ENCODE assay signal across 9 mouse cellular contexts in genomic region chr10:80385811-80386734, GRCm38 (mm10). TPM values are rescaled to one million over a fixed set of nuclear protein-coding genes. Genes with fewer than 3 reads are reported as not detected.
A peak's percentile ranks its signal among the peaks of the same experiment; 100 is the strongest.
DNase-seq lines count a peak whose midpoint lies in the region; ATAC-seq and TF ChIP-seq lines count a peak whose summit lies in the region.
"Had no signal": no experiment of that assay in that cellular context is flagged by ENCODE, and none has a peak within 500 bp of the region (broad histone marks: within the 10 kb centered on the region; RNA-seq: fewer than 3 reads in every experiment).

No protein-coding gene starts in this region.

- no peaks in the 10 kb centered on the region for H3K27me3 ChIP-seq in ES-Bruce4 (ENCODE audit: control insufficient read depth, insufficient read depth, low read length, poor library complexity, severe bottlenecking)
- no peaks in the 10 kb centered on the region for H3K27me3 ChIP-seq in midbrain, embryonic 13.5 days
- H3K27me3 ChIP-seq: Patski had no signal

- TF ChIP-seq POLR2A in ES-Bruce4 (IDR thresholded peaks at IDR 0.05; ENCODE audit: insufficient read depth, low read length) = no peak
- peak; percentile 85 for TF ChIP-seq POLR2A in embryonic fibroblast, embryonic 13.5 days (IDR thresholded peaks at IDR 0.05; ENCODE audit: low read depth, low read length)

- H3K4me3 ChIP-seq in gastrocnemius, adult 2 months = peak overlapping the region; percentile 92
- peak overlapping the region; percentile 82 for H3K4me3 ChIP-seq in ES-Bruce4 (ENCODE audit: low read depth, low read length)
- peak overlapping the region; percentile 91 for H3K4me3 ChIP-seq in embryonic fibroblast, embryonic 13.5 days (ENCODE audit: insufficient read depth, low read length)
- peak overlapping the region; percentile 100 for H3K4me3 ChIP-seq in midbrain, embryonic 13.5 days (replicated peaks)

- no peak for TF ChIP-seq EP300 in ES-Bruce4 (IDR thresholded peaks at IDR 0.05; ENCODE audit: insufficient read depth, low read depth, low read length)

- H3K36me3 ChIP-seq in ES-Bruce4 (ENCODE audit: control insufficient read depth, insufficient read depth, low read length, poor library complexity, severe bottlenecking) = no peaks in the 10 kb centered on the region
- peaks cover 56% of the 10 kb centered on the region for H3K36me3 ChIP-seq in midbrain, embryonic 13.5 days

- H3K4me2 ChIP-seq in midbrain, embryonic 13.5 days (replicated peaks) = peak overlapping the region; percentile 98

- intact Hi-C loops in gastrocnemius, adult 2 months (cut with DNase I) = no loop called here
- intact Hi-C loops in gastrocnemius, postnatal 36 days (cut with DNase I) = no loop called here

- no peaks in the 10 kb centered on the region for H3K9me3 ChIP-seq in ES-Bruce4 (replicated peaks; ENCODE audit: control insufficient read depth, insufficient read depth, low read length, poor library complexity, severe bottlenecking)
- H3K9me3 ChIP-seq in midbrain, embryonic 13.5 days = no peaks in the 10 kb centered on the region

- no peak for TF ChIP-seq CTCF in gastrocnemius, adult 2 months (IDR thresholded peaks at IDR 0.05)
- TF ChIP-seq CTCF in ES-Bruce4 (IDR thresholded peaks at IDR 0.05; ENCODE audit: low read depth, low read length) = no peak
- TF ChIP-seq CTCF in embryonic fibroblast, embryonic 13.5 days (IDR thresholded peaks at IDR 0.05; ENCODE audit: borderline replicate concordance, insufficient read depth, low read length) = no peak

- H3K9ac ChIP-seq in ES-Bruce4 (ENCODE audit: low read depth, poor library complexity, severe bottlenecking) = peak overlapping the region; percentile 91
- H3K9ac ChIP-seq in midbrain, embryonic 13.5 days (replicated peaks) = peak overlapping the region; percentile 100

- under 1% methylated on average over 34 of the region's 34 CpGs for WGBS in midbrain, embryonic 13.5 days

- DNase-seq in gastrocnemius, adult 2 months = no peak
- no peak for DNase-seq in gastrocnemius, postnatal 36 days
- DNase-seq in kidney, postnatal 14 days = peak; percentile 55
- no peak for DNase-seq in spleen, postnatal 14 days (ENCODE audit: low spot score in 2 of 2)
- no peak for DNase-seq in urinary bladder, postnatal 36 days (ENCODE audit: low spot score in 2 of 2)

- H3K27ac ChIP-seq in gastrocnemius, adult 2 months = peak overlapping the region; percentile 55
- no peak overlapping the region for H3K27ac ChIP-seq in ES-Bruce4 (ENCODE audit: insufficient read depth, low read length)
- peak overlapping the region; percentile 51 for H3K27ac ChIP-seq in embryonic fibroblast, embryonic 13.5 days (ENCODE audit: insufficient read depth, low read length)
- peak overlapping the region; percentile 99 for H3K27ac ChIP-seq in midbrain, embryonic 13.5 days

- peaks cover 8% of the 10 kb centered on the region for H3K4me1 ChIP-seq in ES-Bruce4 (ENCODE audit: control insufficient read depth, insufficient read depth, low read length)
- H3K4me1 ChIP-seq in embryonic fibroblast, embryonic 13.5 days (ENCODE audit: control insufficient read depth, insufficient read depth, low read length) = peaks cover 4% of the 10 kb centered on the region; the same call in 1 of the 2 replicates
- H3K4me1 ChIP-seq in midbrain, embryonic 13.5 days (replicated peaks) = peaks cover 48% of the 10 kb centered on the region

- ATAC-seq in midbrain, embryonic 13.5 days = peak; percentile 83
- ATAC-seq: Patski had no signal

RNA-seq across cellular contexts. Expression of gene Mex3d, which starts 1.4 kb away (rescaled TPM):
- 1 to 10 TPM; 4.7 to 5.1 TPM for total RNA-seq in gastrocnemius, adult 2 months (2021)
- 1 to 10 TPM; 3.4 to 4.5 TPM for total RNA-seq in gastrocnemius, postnatal 36 days (2021)
- 25.0 and 28.0 TPM in 2 replicates for polyA plus RNA-seq in ES-Bruce4 (2011; ENCODE audit: insufficient read depth, insufficient read length, low read depth, missing spikeins)
- polyA plus RNA-seq in embryonic fibroblast, embryonic 13.5 days (2011; ENCODE audit: insufficient read length, low read depth, missing spikeins) = 39.1 and 40.4 TPM in 2 replicates
- polyA plus RNA-seq in midbrain, embryonic 13.5 days (2015; fragmentation: Nextera tagmentation; extraction: Ambion mirVana) = 15.9 and 18.6 TPM in 2 replicates

RNA-seq across cellular contexts. Expression of gene Mbd3, which starts 13.3 kb away (rescaled TPM):
- total RNA-seq in gastrocnemius, adult 2 months (2021) = 100 to 1,000 TPM; 105 to 116 TPM
- 10 to 100 TPM; 95.1 to 99.9 TPM for total RNA-seq in gastrocnemius, postnatal 36 days (2021)
- 81.3 and 84.8 TPM in 2 replicates for polyA plus RNA-seq in ES-Bruce4 (2011; ENCODE audit: insufficient read depth, insufficient read length, low read depth, missing spikeins)
- polyA plus RNA-seq in embryonic fibroblast, embryonic 13.5 days (2011; ENCODE audit: insufficient read length, low read depth, missing spikeins) = 83.3 and 99.1 TPM in 2 replicates
- 243 and 257 TPM in 2 replicates for polyA plus RNA-seq in midbrain, embryonic 13.5 days (2015; fragmentation: Nextera tagmentation; extraction: Ambion mirVana)

RNA-seq across cellular contexts. Expression of gene Uqcr11, which starts 20.6 kb away (rescaled TPM):
- total RNA-seq in gastrocnemius, adult 2 months (2021) = 1,000 to 10,000 TPM in 1 of 2 experiments, 100 to 1,000 TPM in 1; 776 to 1,068 TPM
- total RNA-seq in gastrocnemius, postnatal 36 days (2021) = 100 to 1,000 TPM; 825 to 866 TPM
- 199 and 223 TPM in 2 replicates for polyA plus RNA-seq in ES-Bruce4 (2011; ENCODE audit: insufficient read depth, insufficient read length, low read depth, missing spikeins)
- 182 and 231 TPM in 2 replicates for polyA plus RNA-seq in embryonic fibroblast, embryonic 13.5 days (2011; ENCODE audit: insufficient read length, low read depth, missing spikeins)
- 518 and 572 TPM in 2 replicates for polyA plus RNA-seq in midbrain, embryonic 13.5 days (2015; fragmentation: Nextera tagmentation; extraction: Ambion mirVana)

RNA-seq across cellular contexts. Expression of gene Plk5, which starts 29.8 kb away (rescaled TPM):
- under 1 TPM; 0.10 to 0.45 TPM for total RNA-seq in gastrocnemius, adult 2 months (2021)
- under 1 TPM; 0.15 to 0.20 TPM for total RNA-seq in gastrocnemius, postnatal 36 days (2021)
- polyA plus RNA-seq in ES-Bruce4 (2011; ENCODE audit: insufficient read depth, insufficient read length, low read depth, missing spikeins) = 11.1 and 12.6 TPM in 2 replicates
- not detected in 2 replicates for polyA plus RNA-seq in embryonic fibroblast, embryonic 13.5 days (2011; ENCODE audit: insufficient read length, low read depth, missing spikeins)
- 0.96 and 1.3 TPM in 2 replicates for polyA plus RNA-seq in midbrain, embryonic 13.5 days (2015; fragmentation: Nextera tagmentation; extraction: Ambion mirVana)

RNA-seq across cellular contexts. Expression of gene Adamtsl5, which starts 37.9 kb away (rescaled TPM):
- 10 to 100 TPM; 26.2 to 43.3 TPM for total RNA-seq in gastrocnemius, adult 2 months (2021)
- total RNA-seq in gastrocnemius, postnatal 36 days (2021) = 10 to 100 TPM; 27.4 to 38.1 TPM
- 3.8 and 5.4 TPM in 2 replicates for polyA plus RNA-seq in ES-Bruce4 (2011; ENCODE audit: insufficient read depth, insufficient read length, low read depth, missing spikeins)
- 22.9 and 30.1 TPM in 2 replicates for polyA plus RNA-seq in embryonic fibroblast, embryonic 13.5 days (2011; ENCODE audit: insufficient read length, low read depth, missing spikeins)
- 0.39 and 0.61 TPM in 2 replicates for polyA plus RNA-seq in midbrain, embryonic 13.5 days (2015; fragmentation: Nextera tagmentation; extraction: Ambion mirVana)
